Mouse (Mus musculus): ENCODE measurements around the gene Tas1r2.

GRCm38 (mm10) chr4:139703468-139703867, 50.1 kb downstream of the Tas1r2 start:
- TF ChIP-seq POLR2A (IDR thresholded peaks at IDR 0.05; ENCODE audit: borderline replicate concordance, control insufficient read depth, low read depth, low read length) (no peak), CTCF (IDR thresholded peaks at IDR 0.05; ENCODE audit: control insufficient read depth, insufficient read depth, low read length) (peak; percentile 9; the same call in 1 of the 2 replicates)
